ENCODE assay signal across 8 mouse cellular contexts in the genomic region with DNA sequence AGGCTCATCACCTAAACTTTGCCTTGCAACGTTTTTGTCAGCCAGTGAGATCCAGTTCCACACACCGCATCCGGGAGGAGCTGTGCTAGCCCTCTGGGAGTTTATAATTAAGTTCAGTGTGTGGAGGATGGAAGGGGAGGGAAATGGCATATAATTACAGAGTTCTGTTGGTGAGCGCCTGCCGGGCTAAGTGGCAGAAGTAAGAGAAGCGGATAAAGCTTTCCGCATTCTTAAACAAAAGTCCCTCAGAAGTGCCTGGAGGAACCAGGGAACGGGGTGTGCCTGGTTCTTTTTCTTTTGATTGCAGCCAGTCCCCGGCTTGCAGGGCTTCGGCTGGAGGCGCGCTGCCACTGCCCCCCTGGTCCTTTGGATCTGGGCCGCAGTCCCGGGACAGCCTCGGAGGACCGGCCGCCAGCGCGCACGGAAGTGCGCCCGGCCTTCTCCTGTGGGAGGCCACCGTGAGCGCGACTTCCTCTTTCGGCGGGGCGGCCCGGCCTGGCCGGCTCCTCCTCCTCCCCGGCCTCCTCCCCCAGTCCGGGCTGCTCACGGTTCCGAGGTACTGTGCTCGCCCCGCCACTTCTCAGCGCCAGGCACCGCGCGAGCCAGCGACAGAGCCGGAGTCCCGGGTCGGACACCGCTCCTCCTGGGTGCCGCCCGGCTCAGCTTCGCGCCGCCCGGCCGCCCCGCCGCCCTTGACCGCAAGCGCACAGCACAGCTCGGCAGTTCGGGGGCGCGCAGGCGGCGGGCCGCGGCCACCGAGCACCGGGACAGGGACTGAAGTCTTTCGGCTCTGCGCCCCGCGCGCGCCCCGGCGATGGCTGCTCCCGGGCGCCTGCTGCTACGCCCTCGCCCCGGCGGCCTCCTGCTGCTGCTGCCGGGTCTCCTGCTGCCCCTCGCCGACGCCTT. TPM values are rescaled to one million over a fixed set of nuclear protein-coding genes. Genes with fewer than 3 reads are reported as not detected.
DNase-seq lines count a peak whose midpoint lies in the region; ATAC-seq and TF ChIP-seq lines count a peak whose summit lies in the region.

A gene (plus strand): TSS at position 477 of the 906 bp plus-strand sequence.

- peak within 1 kb of the TSS; percentile 92 for H3K27ac ChIP-seq in forebrain, embryonic 12.5 days
- peak within 1 kb of the TSS; percentile 96 for H3K27ac ChIP-seq in heart, embryonic 15.5 days
- peak within 1 kb of the TSS; percentile 84 for H3K27ac ChIP-seq in liver, embryonic 12.5 days

- peak within 1 kb of the TSS; percentile 84 for H3K4me3 ChIP-seq in forebrain, embryonic 12.5 days (replicated peaks)
- peak within 1 kb of the TSS; percentile 93 for H3K4me3 ChIP-seq in heart, embryonic 15.5 days
- peak within 1 kb of the TSS; percentile 74 for H3K4me3 ChIP-seq in liver, embryonic 12.5 days
- H3K4me3 ChIP-seq in myocyte: peak within 1 kb of the TSS; percentile 45

- ATAC-seq in forebrain, embryonic 12.5 days (ENCODE audit: low FRiP score): peak; percentile 95
- peak; percentile 96 for ATAC-seq in heart, embryonic 15.5 days (replicated peaks; ENCODE audit: insufficient number of reproducible peaks, insufficient read depth, low FRiP score, low read depth)
- peak; percentile 93 for ATAC-seq in liver, embryonic 12.5 days

- H3K9ac ChIP-seq in forebrain, embryonic 12.5 days: peak within 1 kb of the TSS; percentile 86
- peak within 1 kb of the TSS; percentile 92 for H3K9ac ChIP-seq in heart, embryonic 15.5 days
- H3K9ac ChIP-seq in liver, embryonic 12.5 days: peak within 1 kb of the TSS; percentile 73

- H3K4me1 ChIP-seq in forebrain, embryonic 12.5 days: peaks cover 17% of the 10 kb centered on the region
- peaks cover 33% of the 10 kb centered on the region for H3K4me1 ChIP-seq in heart, embryonic 15.5 days (replicated peaks)
- H3K4me1 ChIP-seq in liver, embryonic 12.5 days: peaks cover 31% of the 10 kb centered on the region

- peaks cover 40% of the 10 kb centered on the region for H3K79me2 ChIP-seq in myocyte (ENCODE audit: control insufficient read depth, insufficient read depth)

- WGBS in forebrain, embryonic 12.5 days: under 1% methylated on average over 75 of the region's 84 CpGs
- 0% methylated on average over 76 of the region's 84 CpGs for WGBS in heart, embryonic 15.5 days
- WGBS in liver, embryonic 12.5 days (ENCODE audit: insufficient replicate concordance): under 1% methylated on average over 77 of the region's 84 CpGs

- peak within 1 kb of the TSS; percentile 87 for H3ac ChIP-seq in myocyte (ENCODE audit: control insufficient read depth, insufficient read length)

- H3K36me3 ChIP-seq in forebrain, embryonic 12.5 days (replicated peaks): no peaks in the 10 kb centered on the region
- no peaks in the 10 kb centered on the region for H3K36me3 ChIP-seq in heart, embryonic 15.5 days
- no peaks in the 10 kb centered on the region for H3K36me3 ChIP-seq in liver, embryonic 12.5 days
- no peaks in the 10 kb centered on the region for H3K36me3 ChIP-seq in myocyte (ENCODE audit: control insufficient read depth, insufficient read depth)

- H3K4me2 ChIP-seq in forebrain, embryonic 12.5 days: peak within 1 kb of the TSS; percentile 78
- peak within 1 kb of the TSS; percentile 83 for H3K4me2 ChIP-seq in heart, embryonic 15.5 days
- peak within 1 kb of the TSS; percentile 86 for H3K4me2 ChIP-seq in liver, embryonic 12.5 days
- peak within 1 kb of the TSS; percentile 94 for H3K4me2 ChIP-seq in myocyte (ENCODE audit: low read depth)

- peak; percentile 88 for DNase-seq in CD4-positive helper T cell, adult 2 months (ENCODE audit: low read depth, low spot score)
- DNase-seq in brain, adult 2 months (ENCODE audit: low read depth, low spot score): peak; percentile 90
- DNase-seq in kidney, postnatal 14 days: peak; percentile 97
- DNase-seq in spleen, postnatal 4 days (ENCODE audit: low spot score in 2 of 2): peak; percentile 88 to 94

- no peaks in the 10 kb centered on the region for H3K9me3 ChIP-seq in forebrain, embryonic 12.5 days
- no peaks in the 10 kb centered on the region for H3K9me3 ChIP-seq in heart, embryonic 15.5 days (replicated peaks)
- H3K9me3 ChIP-seq in liver, embryonic 12.5 days (replicated peaks): no peaks in the 10 kb centered on the region

- H3K27me3 ChIP-seq in forebrain, embryonic 12.5 days: no peaks in the 10 kb centered on the region
- no peaks in the 10 kb centered on the region for H3K27me3 ChIP-seq in heart, embryonic 15.5 days
- H3K27me3 ChIP-seq in liver, embryonic 12.5 days (replicated peaks): peaks cover 15% of the 10 kb centered on the region
- no peaks in the 10 kb centered on the region for H3K27me3 ChIP-seq in myocyte (ENCODE audit: control insufficient read depth, insufficient read depth, insufficient read length)

- TF ChIP-seq POLR2A in myocyte (IDR thresholded peaks at IDR 0.05; ENCODE audit: insufficient read length, low read depth): peak; percentile 90

TF ChIP-seq in myocyte, 11 proteins besides CTCF, POLR2A, EP300 and RAD21:
- TF ChIP-seq POLR2AphosphoS2 (IDR thresholded peaks at IDR 0.05; ENCODE audit: insufficient read length, low read depth): peak; percentile 79
- no peak for TF ChIP-seq REST (IDR thresholded peaks at IDR 0.05; ENCODE audit: insufficient read depth, insufficient read length)
TF ChIP-seq in myocyte: peak in this region for 1.

RNA-seq across cellular contexts. Expression of the gene that starts here (rescaled TPM):
- polyA plus RNA-seq in forebrain, embryonic 12.5 days (2016; fragmentation: Nextera tagmentation; extraction: Ambion mirVana): 44.4 and 46.5 TPM in 2 replicates
- polyA plus RNA-seq in heart, embryonic 15.5 days (2015; fragmentation: Nextera tagmentation; extraction: Ambion mirVana): 54.0 and 58.7 TPM in 2 replicates
- 22.7 and 24.5 TPM in 2 replicates for polyA plus RNA-seq in liver, embryonic 12.5 days (2016; fragmentation: Nextera tagmentation; extraction: Ambion mirVana)
- 26.2 TPM for polyA plus RNA-seq in myocyte (2012; fragmentation: generic; extraction: Trizol)

Comparison
In these comparisons a context has a peak if more than half of its experiments do, and no peak if none do; other contexts are left out.
1. Peak in every context shown above with its lines: DNase-seq, ATAC-seq, H3K4me3 ChIP-seq and H3K27ac ChIP-seq.